Comparison of ENCODE assay signal across 8 mouse cellular contexts in genomic region chr1:155293446-155293845, GRCm38 (mm10). TPM values are rescaled to one million over a fixed set of nuclear protein-coding genes. Genes with fewer than 3 reads are reported as not detected.
DNase-seq lines count a peak whose midpoint lies in the region; ATAC-seq lines count a peak whose summit lies in the region.
"Had no signal": no experiment of that assay in that cellular context is flagged by ENCODE, and none has a peak within 500 bp of the region (broad histone marks: within the 10 kb centered on the region; RNA-seq: fewer than 3 reads in every experiment).

No protein-coding gene starts in this region.

- 0 out of 2 replicates have a peak, but pooled peaks cover 2% of the 10 kb centered on the region for H3K4me1 ChIP-seq in hindbrain, embryonic 10.5 days (replicated peaks)
- no peaks in the 10 kb centered on the region for H3K4me1 ChIP-seq in liver, embryonic 13.5 days (replicated peaks)
- 0 out of 2 replicates have a peak, but pooled peaks cover 4% of the 10 kb centered on the region for H3K4me1 ChIP-seq in neural tube, embryonic 13.5 days (replicated peaks)
- H3K4me1 ChIP-seq: heart, embryonic 15.5 days had no signal

- H3K4me3 ChIP-seq in hindbrain, embryonic 10.5 days, result no peak overlapping the region
- H3K4me3 ChIP-seq in liver, embryonic 13.5 days (replicated peaks), result no peak overlapping the region
- no peak overlapping the region for H3K4me3 ChIP-seq in neural tube, embryonic 13.5 days
- H3K4me3 ChIP-seq: heart, embryonic 15.5 days had no signal

- ATAC-seq in liver, embryonic 13.5 days (ENCODE audit: low read depth), result no peak
- peak; percentile 84 for ATAC-seq in neural tube, embryonic 13.5 days (ENCODE audit: low read depth)

- no peak overlapping the region for H3K27ac ChIP-seq in hindbrain, embryonic 10.5 days
- H3K27ac ChIP-seq in liver, embryonic 13.5 days, result no peak overlapping the region
- no peak overlapping the region for H3K27ac ChIP-seq in neural tube, embryonic 13.5 days (replicated peaks)
- H3K27ac ChIP-seq: heart, embryonic 15.5 days had no signal

- H3K9me3 ChIP-seq in hindbrain, embryonic 10.5 days, result no peaks in the 10 kb centered on the region
- no peaks in the 10 kb centered on the region for H3K9me3 ChIP-seq in liver, embryonic 13.5 days (replicated peaks)
- no peaks in the 10 kb centered on the region for H3K9me3 ChIP-seq in neural tube, embryonic 13.5 days
- H3K9me3 ChIP-seq: heart, embryonic 15.5 days had no signal

- no peak overlapping the region for H3K9ac ChIP-seq in liver, embryonic 13.5 days
- no peak overlapping the region for H3K9ac ChIP-seq in neural tube, embryonic 13.5 days
- H3K9ac ChIP-seq: heart, embryonic 15.5 days had no signal

- no peaks in the 10 kb centered on the region for H3K27me3 ChIP-seq in hindbrain, embryonic 10.5 days (ENCODE audit: insufficient read depth, poor library complexity, severe bottlenecking)
- H3K27me3 ChIP-seq in liver, embryonic 13.5 days, result no peaks in the 10 kb centered on the region
- no peaks in the 10 kb centered on the region for H3K27me3 ChIP-seq in neural tube, embryonic 13.5 days
- H3K27me3 ChIP-seq: heart, embryonic 15.5 days had no signal

- DNase-seq in right cerebral cortex, postnatal 25 days, result peak; percentile 9
- no peak for DNase-seq in right cerebral cortex, postnatal 10 days (ENCODE audit: low spot score in 2 of 2)
- DNase-seq in R1 (ENCODE audit: low read depth, low spot score), result peak; percentile 74
- peak; percentile 84 for DNase-seq in embryo, embryonic 11 days
- DNase-seq in hindbrain, embryonic 10.5 days (ENCODE audit: low spot score), result peak; percentile 34
- DNase-seq in liver, embryonic 13.5 days, result peak; percentile 33

- H3K36me3 ChIP-seq in hindbrain, embryonic 10.5 days, result peaks cover 26% of the 10 kb centered on the region
- H3K36me3 ChIP-seq in liver, embryonic 13.5 days, result peaks cover 28% of the 10 kb centered on the region
- peaks cover 31% of the 10 kb centered on the region for H3K36me3 ChIP-seq in neural tube, embryonic 13.5 days

- H3K4me2 ChIP-seq in liver, embryonic 13.5 days, result no peak overlapping the region
- H3K4me2 ChIP-seq in neural tube, embryonic 13.5 days, result no peak overlapping the region
- H3K4me2 ChIP-seq: heart, embryonic 15.5 days had no signal

- WGBS in hindbrain, embryonic 10.5 days, result 20% methylated on average over 3 of the region's 3 CpGs
- WGBS in liver, embryonic 13.5 days (ENCODE audit: insufficient replicate concordance), result 24% methylated on average over 3 of the region's 3 CpGs
- 8% methylated on average over 3 of the region's 3 CpGs for WGBS in neural tube, embryonic 13.5 days

RNA-seq across cellular contexts. Expression of gene BC034090, which starts 49.2 kb away (rescaled TPM):
- polyA plus RNA-seq in hindbrain, embryonic 10.5 days (2016; fragmentation: Nextera tagmentation; extraction: Ambion mirVana), result 5.3 and 6.2 TPM in 2 replicates
- 0.13 and 0.28 TPM in 2 replicates for polyA plus RNA-seq in liver, embryonic 13.5 days (2015; fragmentation: Nextera tagmentation; extraction: Ambion mirVana)
- 3.5 and 6.4 TPM in 2 replicates for polyA plus RNA-seq in neural tube, embryonic 13.5 days (2015; fragmentation: Nextera tagmentation; extraction: Ambion mirVana)

Comparison
In these comparisons a context has a peak if more than half of its experiments do, and no peak if none do; other contexts are left out.
1. DNase-seq: peak in right cerebral cortex, postnatal 25 days (single experiment), R1 (single experiment), embryo, embryonic 11 days (single experiment), hindbrain, embryonic 10.5 days (single experiment) and liver, embryonic 13.5 days (single experiment); none in right cerebral cortex, postnatal 10 days (0 of 2).